11 mouse cellular contexts compared by ENCODE assay signal in the genomic region with DNA sequence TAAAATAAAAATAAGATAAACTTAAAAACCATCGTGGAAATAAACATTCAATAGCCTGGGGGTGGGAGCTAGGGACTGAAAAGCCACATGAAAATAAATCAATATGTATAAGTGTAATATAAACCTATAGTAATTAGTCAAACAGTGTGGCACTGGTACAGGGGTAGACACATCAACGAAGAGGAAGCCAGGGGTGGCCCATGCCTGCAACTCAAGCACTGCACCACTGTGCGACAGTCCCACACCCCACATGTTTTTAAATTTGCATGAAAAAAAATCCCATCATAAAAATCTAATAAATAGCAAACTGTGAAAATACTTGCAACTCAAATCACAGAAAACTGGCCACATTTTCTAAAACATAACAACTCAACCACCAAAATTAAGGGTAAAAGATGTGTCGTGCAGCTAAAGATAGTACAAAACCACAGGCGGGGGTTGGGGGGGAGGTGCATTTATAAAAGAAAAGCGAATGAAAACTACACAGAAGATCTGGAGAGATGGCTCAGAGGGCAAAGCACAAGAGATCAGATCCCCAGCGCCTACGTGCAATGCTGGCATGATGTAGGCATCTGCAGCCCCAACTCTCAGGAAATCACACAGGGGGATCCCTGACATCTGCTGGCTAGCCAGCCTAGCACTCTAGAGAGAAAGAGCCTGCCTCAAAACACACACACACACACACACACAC. TPM values are rescaled to one million over a fixed set of nuclear protein-coding genes. Genes with fewer than 3 reads are reported as not detected.
A peak's percentile ranks its signal among the peaks of the same experiment; 100 is the strongest.
DNase-seq lines count a peak whose midpoint lies in the region; ATAC-seq lines count a peak whose summit lies in the region.
"Had no signal": no experiment of that assay in that cellular context is flagged by ENCODE, and none has a peak within 500 bp of the region (broad histone marks: within the 10 kb centered on the region; RNA-seq: fewer than 3 reads in every experiment).

No protein-coding gene starts in this region.

- H3K36me3 ChIP-seq in megakaryocyte, embryonic 14.5 days (replicated peaks; ENCODE audit: low read length) = peaks cover 5% of the 10 kb centered on the region
- no peaks in the 10 kb centered on the region for H3K36me3 ChIP-seq in embryonic facial prominence, embryonic 15.5 days
- H3K36me3 ChIP-seq: hindbrain, embryonic 12.5 days had no signal

- H3K27ac ChIP-seq in embryonic facial prominence, embryonic 15.5 days (replicated peaks) = 0 out of 2 replicates have a peak overlapping the region, but pooled peaks have one; percentile 12
- H3K27ac ChIP-seq: hindbrain, embryonic 12.5 days had no signal

- no peak for ATAC-seq in cerebellum, adult (ENCODE audit: insufficient number of reproducible peaks, low FRiP score, low TSS enrichment)
- ATAC-seq in megakaryocyte, adult 5-6 weeks (ENCODE audit: poor library complexity, severe bottlenecking) = no peak
- no peak for ATAC-seq in embryonic facial prominence, embryonic 15.5 days (ENCODE audit: insufficient number of reproducible peaks, low FRiP score, low TSS enrichment, low read depth)

- no peak overlapping the region for H3K9ac ChIP-seq in embryonic facial prominence, embryonic 15.5 days
- H3K9ac ChIP-seq: hindbrain, embryonic 12.5 days had no signal

- peak overlapping the region; percentile 71 for H3K4me3 ChIP-seq in megakaryocyte, embryonic 14.5 days (replicated peaks)
- H3K4me3 ChIP-seq in embryonic facial prominence, embryonic 15.5 days (replicated peaks) = no peak overlapping the region
- H3K4me3 ChIP-seq: hindbrain, embryonic 12.5 days had no signal

- DNase-seq in cerebellum, adult 9-11 months = peak; percentile 31
- DNase-seq in thymus, postnatal 14 days = peak; percentile 65
- no peak for DNase-seq in left cerebral cortex, adult 11 months (ENCODE audit: low spot score)
- no peak for DNase-seq in kidney, adult 18-20 months
- DNase-seq: kidney, postnatal 25 days; right cerebral cortex, adult 18-20 months had no signal

- peaks cover 97% of the 10 kb centered on the region for H3K4me1 ChIP-seq in megakaryocyte, embryonic 14.5 days
- peaks cover 33% of the 10 kb centered on the region for H3K4me1 ChIP-seq in embryonic facial prominence, embryonic 15.5 days

- no peak overlapping the region for H3K4me2 ChIP-seq in embryonic facial prominence, embryonic 15.5 days (replicated peaks)
- H3K4me2 ChIP-seq: hindbrain, embryonic 12.5 days had no signal

- no peaks in the 10 kb centered on the region for H3K27me3 ChIP-seq in megakaryocyte, embryonic 14.5 days (replicated peaks)
- no peaks in the 10 kb centered on the region for H3K27me3 ChIP-seq in embryonic facial prominence, embryonic 15.5 days
- H3K27me3 ChIP-seq: hindbrain, embryonic 12.5 days had no signal

- no peaks in the 10 kb centered on the region for H3K9me3 ChIP-seq in megakaryocyte, embryonic 14.5 days
- H3K9me3 ChIP-seq in embryonic facial prominence, embryonic 15.5 days (replicated peaks) = no peaks in the 10 kb centered on the region
- H3K9me3 ChIP-seq: hindbrain, embryonic 12.5 days had no signal

- WGBS in embryonic facial prominence, embryonic 15.5 days = 49% methylated on average over 8 of the region's 8 CpGs

RNA-seq across cellular contexts. Expression of gene Crtc3, which starts 45.6 kb away (rescaled TPM):
- 9.4 and 13.7 TPM in 2 replicates for polyA plus RNA-seq in megakaryocyte, embryonic 14.5 days (2012; ENCODE audit: insufficient read depth, low replicate concordance)
- 21.3 and 26.9 TPM in 2 replicates for total RNA-seq in megakaryocyte, adult 5-6 weeks (2015)
- 12.5 and 13.0 TPM in 2 replicates for total RNA-seq in megakaryocyte, adult 5-6 weeks (2017)
- polyA plus RNA-seq in embryonic facial prominence, embryonic 15.5 days (2015; fragmentation: Nextera tagmentation; extraction: Ambion mirVana) = 30.2 and 33.5 TPM in 2 replicates

Comparison
In these comparisons a context has a peak if more than half of its experiments do, and no peak if none do; other contexts are left out.
1. DNase-seq: peak in cerebellum, adult 9-11 months (single experiment) and thymus, postnatal 14 days (single experiment); none in left cerebral cortex, adult 11 months (single experiment) and kidney, adult 18-20 months (single experiment).